Mouse (Mus musculus): Measurements from ENCODE around the gene Acss1.
A peak's percentile ranks its signal among the peaks of the same experiment; 100 is the strongest.

Acss1 gene

DNA sequence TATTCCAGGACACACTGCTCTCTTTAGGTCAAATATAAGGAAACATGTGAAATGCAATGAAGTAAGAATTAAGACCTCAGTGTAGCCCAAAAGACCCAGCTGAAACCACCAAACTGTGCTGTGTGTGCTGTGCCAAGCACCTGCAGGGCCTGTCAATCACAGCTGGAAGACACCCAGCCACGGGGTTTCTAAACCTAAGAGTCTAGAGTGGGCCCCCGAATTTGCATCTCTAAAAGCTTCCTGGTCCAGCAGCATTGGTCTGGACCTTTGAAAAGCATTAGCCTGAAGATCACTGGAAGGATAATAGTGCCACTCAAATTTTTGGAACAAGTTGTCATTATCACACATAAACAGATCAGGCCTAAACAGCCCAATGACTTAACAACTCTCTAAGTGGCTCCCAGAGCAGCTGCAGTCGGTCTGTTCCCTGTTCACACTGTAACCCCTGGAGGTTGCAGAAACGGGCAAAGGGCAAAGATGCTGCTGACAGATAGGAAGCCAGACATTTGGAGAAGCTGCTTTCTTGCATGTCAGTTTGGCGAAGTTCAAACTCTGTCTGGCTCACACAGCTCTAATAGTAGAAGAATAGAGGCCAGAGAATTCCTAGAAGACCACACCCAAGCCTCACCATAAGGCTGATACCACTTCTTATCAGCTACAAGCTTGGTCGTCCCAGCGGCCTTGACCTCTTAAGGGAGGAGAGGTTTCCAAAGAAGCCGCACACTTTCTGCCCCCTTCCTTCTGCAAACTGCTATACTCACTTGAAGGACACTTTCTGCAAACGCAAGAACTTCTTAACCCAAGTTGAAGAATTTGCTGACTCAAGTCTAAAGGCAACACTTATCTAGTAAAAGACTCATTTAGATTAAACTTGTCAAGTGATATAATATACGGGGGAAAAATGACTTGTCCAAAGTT is 2.5 kb downstream of the Acss1 start:
- no peak for DNase-seq

DNA sequence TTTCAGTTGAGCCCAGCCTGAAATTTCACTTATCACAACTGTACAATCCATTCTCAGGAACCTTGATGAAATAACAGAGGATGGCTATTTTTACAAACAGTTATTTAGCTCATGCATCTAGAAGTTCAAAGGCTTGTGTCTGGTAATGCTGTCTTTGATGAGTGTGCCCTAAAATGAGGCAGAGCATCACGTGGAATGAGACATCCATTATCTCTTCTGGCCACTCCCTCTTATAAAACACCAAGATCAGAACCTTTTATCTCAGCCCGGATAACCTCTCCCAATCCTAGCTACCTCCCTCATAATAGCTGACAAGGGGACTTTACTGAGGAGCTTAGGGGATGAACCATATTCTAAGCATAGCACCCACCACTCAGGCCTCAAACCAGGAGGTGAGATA is 3.3 kb downstream of the Acss1 start:
- DNase-seq = no peak

DNA sequence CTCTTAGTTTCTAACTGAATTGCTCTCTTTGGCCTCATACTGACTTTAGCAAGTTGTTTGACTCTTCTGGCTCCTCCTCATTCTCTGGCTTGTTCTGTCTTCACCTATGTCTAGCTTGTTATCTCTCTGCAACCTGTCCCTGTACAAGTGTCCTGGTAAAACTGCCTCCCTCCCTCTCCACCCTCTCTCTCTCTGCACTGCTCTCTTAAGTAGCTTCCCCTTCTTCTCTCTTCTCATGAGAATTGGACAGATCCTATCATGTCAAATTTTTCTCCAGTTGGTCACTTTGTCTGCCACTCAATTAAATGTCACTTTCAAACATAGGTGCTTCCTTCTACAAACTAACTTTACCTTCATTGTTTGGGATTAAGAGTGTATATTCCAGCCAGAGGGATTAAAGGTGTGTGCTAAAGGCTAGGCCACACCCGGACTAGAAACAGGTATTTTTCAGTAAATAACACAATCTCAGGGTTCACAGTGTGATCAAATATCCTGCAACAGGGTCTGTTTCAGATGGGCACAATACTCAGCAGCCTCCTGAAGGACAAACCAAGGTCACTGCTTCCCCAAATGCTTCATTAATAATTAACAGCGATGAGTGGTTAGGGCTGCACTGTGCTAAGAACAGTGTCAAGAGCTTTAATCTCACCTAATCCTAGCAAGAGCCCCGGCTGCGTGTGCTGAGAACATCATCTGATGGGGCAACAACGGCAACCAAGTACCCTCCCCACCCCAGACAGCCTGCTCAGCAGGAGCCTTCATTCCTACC is 4.0 kb downstream of the Acss1 start:
- no peak for DNase-seq

DNA sequence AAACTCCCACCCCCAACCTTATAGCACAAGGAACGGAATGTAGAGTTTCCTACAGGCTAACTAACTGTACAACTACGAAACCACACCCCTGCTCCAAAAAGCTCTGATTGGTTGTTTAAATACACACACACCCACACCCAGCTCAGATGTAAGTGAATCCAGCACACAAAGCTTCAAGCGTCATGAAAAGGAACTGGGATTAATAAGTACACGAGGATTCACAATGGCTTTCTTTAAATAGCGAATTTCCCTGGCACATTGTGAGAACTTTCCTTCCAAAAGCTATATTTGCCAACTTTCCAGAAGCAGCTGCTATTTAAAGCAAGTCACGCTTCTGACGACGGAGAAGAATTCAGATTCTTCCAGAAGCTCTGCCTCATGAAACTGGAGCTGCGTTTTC is 5.0 kb downstream of the Acss1 start:
- no peak for DNase-seq

DNA sequence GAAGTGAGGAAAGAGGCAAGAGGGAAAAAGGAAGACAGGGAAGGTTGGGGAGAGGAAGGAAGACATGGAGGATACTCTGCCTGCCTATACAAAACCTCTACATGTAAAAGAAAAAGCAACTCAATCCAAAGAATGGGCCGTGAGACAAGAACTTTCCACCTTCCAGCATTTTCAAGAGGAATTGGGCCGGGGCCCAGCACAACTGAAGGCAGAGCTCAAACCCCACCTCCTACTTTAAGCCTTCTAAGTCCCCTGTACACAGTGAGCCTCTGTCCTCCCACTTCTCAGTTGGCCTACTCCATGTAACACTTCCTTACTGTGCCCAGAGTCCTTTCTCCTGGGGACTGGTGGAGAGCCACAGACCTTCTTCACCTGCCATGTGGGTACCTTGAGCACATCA is 6.3 kb downstream of the Acss1 start:
- no peak for DNase-seq

DNA sequence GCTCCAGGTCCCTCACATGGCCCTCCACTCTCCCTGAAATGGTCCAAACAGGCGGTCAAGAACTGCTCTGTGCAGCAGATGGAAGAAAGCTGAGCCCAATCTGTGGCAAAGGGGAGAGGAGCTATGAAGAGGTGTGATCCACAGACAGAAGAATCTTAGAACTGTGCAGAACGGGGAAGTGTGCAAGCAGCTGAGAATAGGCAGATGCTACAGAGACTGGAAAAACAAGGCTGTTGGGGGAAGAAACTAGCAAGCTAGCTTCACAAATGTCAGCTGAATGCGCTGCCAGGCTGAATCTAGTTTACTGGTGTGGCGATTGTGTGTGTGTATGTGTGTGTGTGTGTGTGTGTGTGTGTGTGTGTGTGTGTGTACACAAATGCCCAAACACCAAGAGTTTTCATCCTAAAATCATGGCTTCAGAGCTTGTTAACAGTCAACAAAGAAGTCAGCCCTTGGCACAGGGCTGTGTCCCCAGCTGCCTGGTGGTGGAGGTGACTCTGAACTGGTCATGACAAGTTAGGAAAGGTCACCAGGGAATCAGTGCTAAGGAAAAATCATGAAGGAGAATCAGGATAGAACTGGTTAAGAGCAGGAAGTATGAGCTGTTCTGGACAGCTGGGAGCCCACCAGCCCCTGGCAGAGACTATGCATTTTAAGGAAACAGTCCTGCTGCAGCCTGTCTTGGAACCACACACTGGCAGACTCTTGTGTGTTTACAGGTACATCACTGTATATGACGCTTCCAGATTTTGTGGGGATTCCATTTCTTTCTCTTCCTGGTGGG is 7.4 kb downstream of the Acss1 start:
- DNase-seq = no peak

DNA sequence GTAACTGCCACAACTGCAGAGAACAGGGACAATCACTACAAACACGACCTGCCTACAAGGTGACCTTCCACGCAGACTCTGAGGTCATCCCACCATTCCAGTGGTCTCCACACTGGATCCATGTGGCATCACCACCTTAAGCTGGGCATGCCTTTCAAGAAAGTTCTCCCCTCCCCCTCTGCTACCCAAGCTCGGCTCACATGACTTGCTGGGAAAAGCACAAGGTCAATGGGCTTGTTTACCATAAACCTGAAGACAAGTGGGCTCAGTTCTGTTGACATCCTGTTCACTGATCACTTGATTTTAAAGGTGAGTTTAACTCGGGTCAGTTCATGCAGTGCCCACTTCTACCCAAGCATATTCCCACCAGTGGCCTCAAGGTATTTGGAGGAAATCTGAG is 8.3 kb downstream of the Acss1 start:
- DNase-seq = no peak

DNA sequence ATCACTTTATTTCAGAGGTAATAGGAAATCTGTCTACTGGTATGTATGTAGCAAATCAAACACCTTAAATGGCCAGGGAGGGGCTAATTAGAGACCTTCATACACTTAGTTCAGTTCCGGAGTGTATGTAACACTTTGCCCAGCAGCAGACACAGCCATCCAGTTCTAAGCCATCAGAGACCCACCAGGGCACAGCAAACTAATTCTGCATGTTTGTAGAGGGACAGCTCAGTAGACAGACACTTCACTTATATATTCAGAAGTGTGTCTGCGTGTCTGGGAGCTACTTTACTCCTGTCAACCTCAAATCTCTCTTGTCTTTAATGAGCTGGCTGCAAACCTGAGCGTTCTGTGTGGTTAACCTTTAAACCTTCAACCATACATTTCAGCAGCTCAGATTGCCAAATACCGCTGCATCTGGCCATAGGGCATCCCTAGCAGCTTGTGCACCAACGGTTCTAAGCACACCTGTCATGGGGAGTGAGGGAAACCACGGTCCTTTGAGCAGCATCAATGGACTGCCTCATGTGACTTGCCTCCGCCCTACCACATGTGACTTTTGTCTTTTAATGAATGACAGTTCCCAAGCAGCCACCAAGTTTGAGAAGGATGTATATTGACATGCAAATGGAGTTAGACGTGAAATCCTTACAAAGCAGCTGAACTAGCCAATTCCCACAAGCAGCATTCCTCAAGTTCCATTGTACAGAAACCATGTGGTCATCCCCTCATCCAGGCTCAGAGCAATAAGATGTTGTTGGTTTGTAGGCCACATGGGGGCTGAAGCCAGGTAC is 11.1 kb downstream of the Acss1 start:
- DNase-seq = no peak

DNA sequence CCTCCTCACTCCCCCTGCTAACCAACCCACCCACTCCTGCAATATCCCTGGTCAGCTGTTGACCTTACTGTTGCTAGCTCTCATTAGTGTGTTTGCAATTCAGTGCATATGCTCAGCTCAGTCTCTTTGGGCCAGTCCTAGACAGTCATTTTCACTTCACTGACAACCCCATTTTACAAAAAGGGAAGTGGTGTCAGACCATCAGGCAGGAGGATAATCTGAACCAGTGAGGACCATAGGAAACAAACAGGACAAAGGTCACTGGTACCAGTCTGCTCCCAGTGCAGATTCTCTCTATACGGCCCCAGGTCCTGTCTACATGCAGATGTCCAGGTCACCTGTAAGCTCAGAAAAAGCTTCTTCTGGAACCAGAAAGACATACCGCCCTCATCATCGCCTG is 12.2 kb downstream of the Acss1 start:
- no peak for DNase-seq

DNA sequence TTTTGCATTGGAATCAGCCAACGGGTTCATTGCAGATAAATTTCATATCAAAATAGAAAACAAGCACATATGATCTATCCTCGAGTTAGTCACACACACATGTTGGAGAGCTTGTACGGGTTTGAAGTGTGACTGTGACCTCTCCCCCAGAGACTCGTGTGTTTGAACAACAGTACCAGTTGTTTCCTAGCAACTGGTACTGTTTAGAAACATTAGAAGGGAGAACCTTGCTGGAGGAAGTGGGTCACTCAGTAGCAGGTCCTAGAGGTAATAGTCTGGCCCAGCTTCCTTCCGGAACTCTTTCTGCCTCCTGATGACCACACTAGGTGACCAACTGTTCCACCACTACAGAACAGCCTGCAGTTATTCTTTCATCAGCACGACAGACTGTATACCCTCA is 13.0 kb downstream of the Acss1 start:
- no peak for DNase-seq

DNA sequence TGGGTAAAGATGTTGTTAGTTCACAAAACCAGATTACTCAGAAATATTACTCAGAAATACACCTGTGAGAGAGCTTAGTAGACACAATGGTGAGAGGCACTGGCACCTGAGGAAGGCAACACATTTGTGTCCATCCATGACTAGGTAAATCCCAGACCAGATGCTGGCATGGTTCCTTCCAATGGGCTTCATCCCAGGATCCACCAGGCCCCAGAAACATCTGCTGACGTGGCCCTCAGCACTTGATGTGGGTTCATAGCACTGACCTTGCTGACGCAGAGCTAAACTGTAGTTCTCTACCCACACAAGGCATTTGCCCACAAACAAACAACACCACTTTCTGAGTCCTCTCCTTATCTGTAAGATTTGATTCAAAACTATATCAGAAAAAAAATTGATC is 13.5 kb downstream of the Acss1 start:
- DNase-seq = no peak

DNA sequence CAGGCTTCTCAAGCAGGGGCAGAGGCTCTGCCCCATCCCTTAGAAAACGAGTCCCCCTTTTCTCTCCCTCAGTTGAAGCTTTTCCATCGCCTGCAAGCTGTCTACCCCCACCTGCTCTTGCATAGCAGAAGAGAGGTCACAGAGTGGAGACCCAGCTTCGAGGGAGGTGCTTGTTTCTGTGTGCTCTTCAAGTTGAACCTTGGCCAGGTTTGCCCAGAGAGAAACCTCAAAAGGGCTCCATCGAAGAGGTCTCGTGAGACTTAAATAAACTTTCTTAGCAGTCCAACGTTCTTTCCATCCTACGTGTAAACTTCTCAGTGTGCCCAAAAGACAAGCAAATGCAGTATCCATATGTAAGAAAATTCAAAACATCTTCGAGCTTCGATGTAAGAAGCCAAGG is 16.9 kb downstream of the Acss1 start:
- DNase-seq = no peak

DNA sequence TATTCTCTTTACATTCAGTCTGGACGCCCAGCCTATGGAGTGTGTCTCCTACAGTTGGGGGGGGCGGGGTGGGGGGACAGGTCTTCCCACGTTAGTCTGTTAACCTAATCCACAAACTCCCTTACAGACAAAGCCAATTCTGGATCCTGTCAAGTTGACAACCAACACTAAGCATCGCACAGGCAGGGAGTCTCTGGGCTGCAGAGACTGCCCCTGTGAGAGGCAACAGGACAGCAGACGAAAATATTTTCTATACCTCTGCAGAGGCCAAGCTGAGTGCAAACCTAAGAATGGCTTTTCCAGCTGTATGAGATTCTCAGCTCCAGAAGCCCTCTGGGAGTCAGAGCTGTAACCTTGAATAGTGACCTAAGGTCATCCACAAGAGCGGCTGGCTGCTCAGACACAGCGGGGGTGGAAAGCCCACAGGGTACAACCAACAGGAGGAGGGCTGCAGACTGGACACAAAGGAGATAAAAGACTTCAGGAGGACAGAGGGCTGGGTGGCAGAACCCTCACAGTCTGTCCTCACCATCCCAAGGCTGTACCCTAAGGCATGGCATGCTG is 17.7 kb downstream of the Acss1 start:
- no peak for DNase-seq

DNA sequence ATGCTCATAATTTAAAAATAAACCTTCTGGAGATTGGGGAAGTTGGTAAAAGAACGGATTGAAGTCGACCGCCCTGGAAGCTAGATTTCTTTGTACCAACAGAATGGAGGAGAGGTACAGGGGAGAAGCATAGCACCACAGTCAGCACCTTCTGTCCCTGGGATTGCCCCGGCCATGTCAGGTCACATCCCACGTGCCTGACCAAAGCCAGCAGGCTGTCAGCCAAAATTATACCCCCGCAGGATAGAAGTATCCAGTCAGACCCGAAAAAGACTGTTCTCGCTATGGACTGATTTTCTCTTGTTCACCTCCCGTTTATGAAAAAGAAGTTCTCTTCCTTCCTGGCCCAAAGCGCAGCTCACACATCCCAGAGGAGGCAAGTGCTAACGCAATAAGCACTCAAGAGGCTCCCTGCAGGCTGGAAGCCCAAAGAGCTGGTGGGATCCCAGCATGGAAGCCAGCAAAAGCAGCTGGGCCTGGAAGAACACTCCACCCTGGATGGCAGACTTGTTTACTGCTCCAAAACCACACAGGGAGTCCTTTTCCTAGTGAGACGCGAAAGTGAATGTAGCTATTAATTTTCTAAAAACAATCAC is 19.9 kb downstream of the Acss1 start:
- DNase-seq = peak; percentile 10

DNA sequence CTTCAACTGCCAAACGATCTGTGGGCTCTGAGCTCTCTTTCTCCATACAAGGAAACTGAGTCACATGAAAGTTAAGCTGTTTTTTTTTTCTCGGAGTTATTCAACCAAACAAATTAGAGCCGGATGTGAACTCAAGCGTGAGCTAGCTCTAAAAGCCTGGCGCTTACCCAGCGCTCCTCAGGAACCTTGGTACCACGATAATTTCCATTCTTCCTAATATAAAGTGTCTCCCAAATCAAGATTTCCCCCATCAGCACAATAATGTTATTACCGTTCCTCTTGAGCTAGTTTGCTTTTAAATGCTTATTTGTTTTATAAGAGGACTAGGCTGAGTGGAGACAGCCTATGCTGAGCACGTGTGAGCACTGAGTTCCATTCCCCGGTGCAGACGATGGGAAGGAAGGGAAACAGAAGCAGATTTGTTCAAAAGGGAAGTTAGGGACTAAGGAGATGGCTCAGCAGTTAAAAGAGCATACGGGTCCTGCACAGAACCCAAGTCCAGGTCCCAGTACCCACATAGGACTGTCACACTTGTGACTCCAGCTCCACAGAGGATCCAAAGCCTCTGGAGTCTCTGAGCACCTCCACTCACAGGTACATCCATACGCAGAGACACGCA is 20.5 kb downstream of the Acss1 start:
- no peak for DNase-seq

DNA sequence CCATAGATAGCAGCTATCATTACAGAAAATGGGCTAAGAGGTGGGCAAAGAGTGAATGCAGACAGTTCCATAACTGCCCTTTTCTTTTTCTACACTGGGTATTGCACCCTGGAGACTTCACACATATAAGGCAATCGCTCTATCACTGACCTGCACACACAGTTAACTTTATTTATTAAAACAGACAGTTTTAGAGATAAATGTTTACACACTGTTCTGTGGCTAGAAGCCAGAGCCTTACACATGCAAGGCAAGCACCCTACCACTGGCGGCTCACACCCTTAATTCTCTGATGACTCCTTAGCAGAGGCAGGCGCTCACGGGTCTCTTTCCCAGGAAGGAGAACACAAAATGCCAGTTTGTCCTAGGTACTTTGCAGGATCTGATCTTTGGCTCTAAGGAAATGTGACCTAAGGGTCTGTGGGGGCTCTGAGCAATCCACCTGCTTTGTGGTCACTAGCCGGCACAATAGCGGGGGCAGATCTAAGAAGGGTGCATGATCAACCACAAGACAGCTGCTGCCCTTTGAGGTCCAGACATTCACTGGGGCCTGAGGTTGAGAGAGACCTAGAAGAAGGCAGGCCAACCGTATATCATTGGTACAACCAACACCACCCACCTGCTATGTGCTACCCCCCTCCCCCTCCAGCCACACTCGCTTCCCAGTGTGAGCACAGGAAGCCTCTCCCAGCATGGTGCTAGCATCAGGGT is 21.7 kb downstream of the Acss1 start:
- no peak for DNase-seq

DNA sequence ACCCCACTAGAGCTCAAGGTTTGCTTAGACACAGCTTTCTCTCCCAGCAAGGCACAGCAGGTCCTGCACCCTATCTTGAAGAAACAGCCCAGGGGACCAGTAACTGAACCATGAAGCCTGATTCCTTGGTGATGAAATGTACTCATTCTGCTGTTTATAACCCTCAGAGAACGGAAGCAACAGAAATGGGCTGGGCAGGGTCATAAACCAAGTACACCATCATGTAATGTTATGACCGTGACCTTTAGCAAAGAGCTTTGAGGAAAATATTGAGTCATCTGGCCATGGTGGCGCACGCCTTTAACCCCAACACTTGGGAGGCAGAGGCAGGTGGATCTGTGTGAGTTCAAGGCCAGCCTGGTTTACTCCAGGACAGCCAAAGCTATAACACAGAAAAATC is 23.1 kb downstream of the Acss1 start:
- DNase-seq = no peak

DNA sequence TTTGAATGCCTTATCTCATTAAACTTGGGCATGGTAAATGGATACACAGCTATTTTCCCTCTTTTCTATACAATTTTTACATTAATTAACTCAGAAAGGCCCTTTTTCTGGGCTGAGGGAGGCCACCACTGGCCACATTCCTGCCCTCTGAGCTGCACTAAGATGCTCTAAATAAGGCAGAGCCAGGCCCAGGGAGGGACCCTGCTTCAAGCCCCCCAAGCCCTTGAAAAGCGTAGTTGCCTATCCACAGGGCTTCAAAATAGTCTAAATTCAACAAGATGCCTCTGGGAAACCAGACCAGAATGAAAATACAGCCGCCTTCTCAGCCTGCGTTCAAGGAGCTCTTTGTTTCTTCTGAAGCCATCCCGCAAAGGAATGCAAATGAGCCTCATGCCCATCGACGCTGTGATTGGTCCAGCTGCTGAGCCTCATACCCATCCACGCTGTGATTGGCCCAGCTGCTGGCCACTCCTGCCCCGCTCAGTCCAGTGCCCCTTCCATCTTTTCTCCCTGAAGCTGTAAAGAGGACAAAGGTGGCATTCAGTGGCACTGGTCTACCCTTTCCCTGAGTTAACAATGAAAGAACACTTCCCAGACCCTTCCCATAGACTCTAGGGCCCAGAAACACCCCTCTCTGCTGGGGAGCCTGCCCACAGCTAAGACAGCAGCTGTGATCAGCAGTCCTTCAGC is 24.4 kb downstream of the Acss1 start:
- DNase-seq = peak; percentile 46

DNA sequence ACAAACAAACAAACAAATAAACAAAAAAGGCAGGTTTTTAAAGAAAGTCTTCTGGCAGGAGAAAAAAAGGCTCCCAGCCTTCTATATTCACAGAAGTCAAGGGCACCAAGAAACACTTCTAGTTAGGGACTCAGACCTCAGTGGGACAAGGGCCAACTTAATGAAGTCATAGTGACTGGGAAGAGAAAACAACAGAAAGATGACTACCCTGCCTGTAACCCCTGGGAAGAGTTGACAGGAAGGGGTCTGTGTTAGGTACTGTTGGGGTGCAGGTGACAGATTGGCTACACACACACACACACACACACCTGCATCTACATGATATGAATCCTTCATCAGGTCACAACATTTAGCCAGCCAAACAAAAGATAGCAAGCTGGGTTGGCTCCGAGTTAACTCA is 25.1 kb downstream of the Acss1 start:
- DNase-seq = no peak

DNA sequence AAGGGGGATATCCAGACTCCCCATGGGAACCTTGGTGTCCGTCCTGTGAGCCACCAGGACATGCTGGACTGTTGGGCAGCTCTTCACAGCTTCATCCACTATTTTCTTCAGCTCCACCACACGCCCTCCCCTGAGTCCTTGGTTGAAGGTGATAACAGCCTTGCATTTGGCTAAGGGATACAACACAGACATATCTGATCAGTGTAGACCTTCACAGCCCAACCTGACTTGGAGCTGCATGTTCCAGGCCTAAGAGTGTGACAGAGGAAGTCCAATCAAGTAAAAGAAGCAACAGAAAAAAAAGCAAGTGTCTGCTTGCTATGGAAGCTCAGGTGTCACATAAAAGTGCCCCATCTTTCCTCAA is 29.9 kb downstream of the Acss1 start:
- no peak for DNase-seq

All from cerebellum, adult 11-12 months (tissue).